Mouse (Mus musculus): Measurements from ENCODE around the gene Mettl5. TPM values are rescaled to one million over a fixed set of nuclear protein-coding genes. Genes with fewer than 3 reads are reported as not detected.
A peak's percentile ranks its signal among the peaks of the same experiment; 100 is the strongest.

The Mettl5 gene
- polyA plus RNA-seq, 1 experiment, result 16.3 TPM

GRCm38 (mm10) chr2:69897039-69897617 is 11.7 kb upstream of the Mettl5 start, which contains the start of gene Ubr3:
Gene Ubr3 (plus strand): TSS chr2:69897246.
- TF ChIP-seq CTCF (IDR thresholded peaks at IDR 0.05; ENCODE audit: borderline replicate concordance, insufficient read depth, low read depth, low read length), result no peak
- peak; percentile 23; the same call in 1 of the 2 replicates for TF ChIP-seq POLR2A (IDR thresholded peaks at IDR 0.05; ENCODE audit: borderline replicate concordance, insufficient read depth, low read length)
- Histone ChIP-seq H3K4me1 (ENCODE audit: control insufficient read depth, insufficient read depth, low read length) (no peaks in the 10 kb centered on the region), H3K27me3 (ENCODE audit: control insufficient read depth, insufficient read depth, low read length) (no peaks in the 10 kb centered on the region), H3K4me3 (replicated peaks; ENCODE audit: insufficient read depth, low read depth, low read length) (peak within 1 kb of the TSS; percentile 88), H3K27ac (ENCODE audit: insufficient read depth, low read length) (peak within 1 kb of the TSS; percentile 74)
- peak; percentile 95 to 96 for DNase-seq
- WGBS, result 2% methylated on average over 58 of the region's 65 CpGs

- H3K4me1 ChIP-seq (ENCODE audit: control insufficient read depth, insufficient read depth, low read length), result no peaks in the 10 kb centered on the region
- no peak overlapping the region for H3K4me3 ChIP-seq (replicated peaks; ENCODE audit: insufficient read depth, low read depth, low read length)
- 97% methylated on average over 4 of the region's 4 CpGs for WGBS
- DNase-seq, result no peak
- no peak overlapping the region for H3K27ac ChIP-seq (ENCODE audit: insufficient read depth, low read length)
- TF ChIP-seq CTCF (IDR thresholded peaks at IDR 0.05; ENCODE audit: borderline replicate concordance, insufficient read depth, low read depth, low read length) (no peak), POLR2A (IDR thresholded peaks at IDR 0.05; ENCODE audit: borderline replicate concordance, insufficient read depth, low read length) (no peak)
- H3K27me3 ChIP-seq (ENCODE audit: control insufficient read depth, insufficient read depth, low read length), result no peaks in the 10 kb centered on the region
Measured at GRCm38 (mm10) chr2:69896224-69896581, 10.8 kb upstream of the Mettl5 start.

GRCm38 (mm10) chr2:69895502-69896223 is 10.2 kb upstream of the Mettl5 start:
- WGBS, result 62% methylated on average over 14 of the region's 14 CpGs
- no peak overlapping the region for H3K4me3 ChIP-seq (replicated peaks; ENCODE audit: insufficient read depth, low read depth, low read length)
- no peaks in the 10 kb centered on the region for H3K4me1 ChIP-seq (ENCODE audit: control insufficient read depth, insufficient read depth, low read length)
- no peaks in the 10 kb centered on the region; the same call in 1 of the 2 replicates for H3K27me3 ChIP-seq (ENCODE audit: control insufficient read depth, insufficient read depth, low read length)
- no peak for TF ChIP-seq POLR2A (IDR thresholded peaks at IDR 0.05; ENCODE audit: borderline replicate concordance, insufficient read depth, low read length)
- peak; percentile 12; the same call in 1 of the 2 replicates for TF ChIP-seq CTCF (IDR thresholded peaks at IDR 0.05; ENCODE audit: borderline replicate concordance, insufficient read depth, low read depth, low read length)
- no peak for DNase-seq
- H3K27ac ChIP-seq (ENCODE audit: insufficient read depth, low read length), result no peak overlapping the region

- TF ChIP-seq CTCF (IDR thresholded peaks at IDR 0.05; ENCODE audit: borderline replicate concordance, insufficient read depth, low read depth, low read length) (no peak), POLR2A (IDR thresholded peaks at IDR 0.05; ENCODE audit: borderline replicate concordance, insufficient read depth, low read length) (no peak)
- no peaks in the 10 kb centered on the region for H3K4me1 ChIP-seq (ENCODE audit: control insufficient read depth, insufficient read depth, low read length)
Measured at GRCm38 (mm10) chr2:69893891-69894290, 8.5 kb upstream of the Mettl5 start.

GRCm38 (mm10) chr2:69893145-69893544 is 7.7 kb upstream of the Mettl5 start:
- WGBS, result 87% methylated on average over 1 of the region's 1 CpGs
- Histone ChIP-seq H3K4me3 (replicated peaks; ENCODE audit: insufficient read depth, low read depth, low read length) (no peak overlapping the region), H3K27me3 (ENCODE audit: control insufficient read depth, insufficient read depth, low read length) (no peaks in the 10 kb centered on the region; the same call in 1 of the 2 replicates), H3K4me1 (ENCODE audit: control insufficient read depth, insufficient read depth, low read length) (no peaks in the 10 kb centered on the region), H3K27ac (ENCODE audit: insufficient read depth, low read length) (no peak overlapping the region)
- TF ChIP-seq CTCF (IDR thresholded peaks at IDR 0.05; ENCODE audit: borderline replicate concordance, insufficient read depth, low read depth, low read length), result no peak
- no peak for TF ChIP-seq POLR2A (IDR thresholded peaks at IDR 0.05; ENCODE audit: borderline replicate concordance, insufficient read depth, low read length)
- DNase-seq, result no peak

More at GRCm38 (mm10) chr2:69893891-69894290, 8.5 kb upstream of the Mettl5 start:
- Histone ChIP-seq H3K4me3 (replicated peaks; ENCODE audit: insufficient read depth, low read depth, low read length) (no peak overlapping the region), H3K27me3 (ENCODE audit: control insufficient read depth, insufficient read depth, low read length) (no peaks in the 10 kb centered on the region; the same call in 1 of the 2 replicates), H3K27ac (ENCODE audit: insufficient read depth, low read length) (no peak overlapping the region)
- DNase-seq, result no peak
- 89% methylated on average over 5 of the region's 5 CpGs for WGBS

- DNase-seq, result no peak
- H3K4me3 ChIP-seq (replicated peaks; ENCODE audit: insufficient read depth, low read depth, low read length), result no peak overlapping the region
- no peak overlapping the region for H3K27ac ChIP-seq (ENCODE audit: insufficient read depth, low read length)
- no peaks in the 10 kb centered on the region; the same call in 1 of the 2 replicates for H3K27me3 ChIP-seq (ENCODE audit: control insufficient read depth, insufficient read depth, low read length)
- TF ChIP-seq CTCF (IDR thresholded peaks at IDR 0.05; ENCODE audit: borderline replicate concordance, insufficient read depth, low read depth, low read length) (no peak), POLR2A (IDR thresholded peaks at IDR 0.05; ENCODE audit: borderline replicate concordance, insufficient read depth, low read length) (no peak)
- no peaks in the 10 kb centered on the region for H3K4me1 ChIP-seq (ENCODE audit: control insufficient read depth, insufficient read depth, low read length)
- WGBS, result 71% methylated on average over 7 of the region's 7 CpGs
Measured at GRCm38 (mm10) chr2:69890843-69891242, 5.4 kb upstream of the Mettl5 start.

GRCm38 (mm10) chr2:69888957-69889356 is 3.5 kb upstream of the Mettl5 start:
- H3K4me3 ChIP-seq (replicated peaks; ENCODE audit: insufficient read depth, low read depth, low read length), result no peak overlapping the region
- DNase-seq, result no peak
- TF ChIP-seq CTCF (IDR thresholded peaks at IDR 0.05; ENCODE audit: borderline replicate concordance, insufficient read depth, low read depth, low read length) (no peak), POLR2A (IDR thresholded peaks at IDR 0.05; ENCODE audit: borderline replicate concordance, insufficient read depth, low read length) (no peak)
- WGBS, result 63% methylated on average over 2 of the region's 2 CpGs
- H3K27me3 ChIP-seq (ENCODE audit: control insufficient read depth, insufficient read depth, low read length), result no peaks in the 10 kb centered on the region; the same call in 1 of the 2 replicates
- H3K4me1 ChIP-seq (ENCODE audit: control insufficient read depth, insufficient read depth, low read length), result no peaks in the 10 kb centered on the region
- no peak overlapping the region for H3K27ac ChIP-seq (ENCODE audit: insufficient read depth, low read length)

GRCm38 (mm10) chr2:69885050-69885449 is 365 bp downstream of the Mettl5 start:
- WGBS, result 8% methylated on average over 12 of the region's 12 CpGs
- no peaks in the 10 kb centered on the region for H3K4me1 ChIP-seq (ENCODE audit: control insufficient read depth, insufficient read depth, low read length)
- H3K27me3 ChIP-seq (ENCODE audit: control insufficient read depth, insufficient read depth, low read length), result no peaks in the 10 kb centered on the region
- no peak for DNase-seq
- TF ChIP-seq POLR2A (IDR thresholded peaks at IDR 0.05; ENCODE audit: borderline replicate concordance, insufficient read depth, low read length) (no peak), CTCF (IDR thresholded peaks at IDR 0.05; ENCODE audit: borderline replicate concordance, insufficient read depth, low read depth, low read length) (no peak)
- H3K27ac ChIP-seq (ENCODE audit: insufficient read depth, low read length), result no peak overlapping the region
- H3K4me3 ChIP-seq (replicated peaks; ENCODE audit: insufficient read depth, low read depth, low read length), result peak overlapping the region; percentile 64
